Mouse (Mus musculus) WW6 (cell line): ENCODE results near the gene Nedd4.

Source experiments
- DNase-seq: peaks from one replicate; pipeline ENCODE4 v3.0.0-alpha.2; 2013; ENCODE audit warnings: low read depth, low spot score

The Nedd4 gene

GRCm38 (mm10) chr9:72678771-72679170 lies 16.6 kb downstream of the Nedd4 start:
- DNase-seq = no peak

- DNase-seq = no peak
Observed at GRCm38 (mm10) chr9:72681652-72682228, 19.6 kb downstream of the Nedd4 start.

- no peak for DNase-seq
Observed at GRCm38 (mm10) chr9:72683268-72683667, 21.1 kb downstream of the Nedd4 start.

GRCm38 (mm10) chr9:72685231-72685630 lies 23.1 kb downstream of the Nedd4 start:
- no peak for DNase-seq

GRCm38 (mm10) chr9:72686506-72686905 lies 24.4 kb downstream of the Nedd4 start:
- no peak for DNase-seq

- no peak for DNase-seq
Observed at GRCm38 (mm10) chr9:72689522-72689921, 27.4 kb downstream of the Nedd4 start.

- no peak for DNase-seq
Observed at GRCm38 (mm10) chr9:72690811-72691210, 28.7 kb downstream of the Nedd4 start.

GRCm38 (mm10) chr9:72691942-72692341 lies 29.8 kb downstream of the Nedd4 start:
- DNase-seq = no peak

- DNase-seq = no peak
Observed at GRCm38 (mm10) chr9:72693081-72693696, 31.0 kb downstream of the Nedd4 start.

GRCm38 (mm10) chr9:72693861-72694260 lies 31.7 kb downstream of the Nedd4 start:
- DNase-seq = no peak

- no peak for DNase-seq
Observed at GRCm38 (mm10) chr9:72696508-72696907, 34.4 kb downstream of the Nedd4 start.

- DNase-seq = no peak
Observed at GRCm38 (mm10) chr9:72697779-72698178, 35.6 kb downstream of the Nedd4 start.

- no peak for DNase-seq
Observed at GRCm38 (mm10) chr9:72699702-72700101, 37.6 kb downstream of the Nedd4 start.

GRCm38 (mm10) chr9:72701441-72701840 lies 39.3 kb downstream of the Nedd4 start:
- no peak for DNase-seq

- DNase-seq = no peak
Observed at GRCm38 (mm10) chr9:72702075-72702474, 39.9 kb downstream of the Nedd4 start.

- DNase-seq = no peak
Observed at GRCm38 (mm10) chr9:72703142-72703541, 41.0 kb downstream of the Nedd4 start.

- no peak for DNase-seq
Observed at GRCm38 (mm10) chr9:72703754-72704153, 41.6 kb downstream of the Nedd4 start.

- no peak for DNase-seq
Observed at GRCm38 (mm10) chr9:72705270-72705669, 43.1 kb downstream of the Nedd4 start.

- no peak for DNase-seq
Observed at GRCm38 (mm10) chr9:72707999-72708398, 45.9 kb downstream of the Nedd4 start.

GRCm38 (mm10) chr9:72708690-72709089 lies 46.5 kb downstream of the Nedd4 start:
- no peak for DNase-seq

- DNase-seq = no peak
Observed at GRCm38 (mm10) chr9:72710060-72710459, 47.9 kb downstream of the Nedd4 start.

GRCm38 (mm10) chr9:72714945-72715344 lies 52.8 kb downstream of the Nedd4 start:
- DNase-seq = no peak

- DNase-seq = no peak
Observed at GRCm38 (mm10) chr9:72716200-72716599, 54.1 kb downstream of the Nedd4 start.

GRCm38 (mm10) chr9:72719143-72719542 lies 57.0 kb downstream of the Nedd4 start:
- DNase-seq = no peak
